Mouse (Mus musculus) erythroblast, embryonic 14.5 days (primary cell): ENCODE data around the gene Pja2.

ENCODE experiments used
- GATA1 ChIP-seq: IDR thresholded peaks from 2 replicates; pipeline ENCODE4 v1.6.1; 2012; ENCODE audit warnings: low read length, inconsistent platforms, mixed read lengths
- TAL1 ChIP-seq: IDR thresholded peaks from 3 replicates; pipeline ENCODE4 v1.6.1; 2012; ENCODE audit warnings: low read length, inconsistent platforms, mixed read lengths

DNA sequence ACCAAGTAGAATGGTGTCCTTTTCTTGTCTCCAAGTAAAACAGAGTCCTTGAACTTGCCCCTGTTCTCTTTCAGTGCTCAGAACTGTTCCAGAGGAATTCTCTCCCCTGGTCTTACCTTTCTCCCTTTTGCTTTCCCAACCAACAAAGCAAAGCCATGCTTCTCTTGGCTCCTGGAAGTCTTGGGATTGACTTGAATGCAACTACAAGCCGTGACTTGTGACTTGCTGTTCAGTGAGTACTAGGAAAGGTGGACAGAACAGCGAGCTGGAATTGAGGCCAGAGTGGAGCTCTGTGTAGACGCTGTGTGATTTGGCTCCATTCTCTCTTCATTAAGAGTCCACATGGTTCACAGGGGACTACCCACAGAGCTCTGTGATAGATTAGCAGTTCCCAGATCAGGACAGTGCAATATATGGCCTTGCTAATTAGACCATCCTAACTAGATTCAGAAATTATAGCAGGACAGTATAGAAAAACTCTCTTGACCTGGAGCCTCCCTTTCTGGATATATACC lies 30.3 kb upstream of the Pja2 start:
- TF ChIP-seq GATA1 (no peak), TAL1 (no peak)
